Mouse (Mus musculus): ENCODE data around the gene Arid4a. TPM values are rescaled to one million over a fixed set of nuclear protein-coding genes. Genes with fewer than 3 reads are reported as not detected.
A peak's percentile ranks its signal among the peaks of the same experiment; 100 is the strongest.

Arid4a gene
- total RNA-seq, 1 experiment, result 10.9 TPM

DNA sequence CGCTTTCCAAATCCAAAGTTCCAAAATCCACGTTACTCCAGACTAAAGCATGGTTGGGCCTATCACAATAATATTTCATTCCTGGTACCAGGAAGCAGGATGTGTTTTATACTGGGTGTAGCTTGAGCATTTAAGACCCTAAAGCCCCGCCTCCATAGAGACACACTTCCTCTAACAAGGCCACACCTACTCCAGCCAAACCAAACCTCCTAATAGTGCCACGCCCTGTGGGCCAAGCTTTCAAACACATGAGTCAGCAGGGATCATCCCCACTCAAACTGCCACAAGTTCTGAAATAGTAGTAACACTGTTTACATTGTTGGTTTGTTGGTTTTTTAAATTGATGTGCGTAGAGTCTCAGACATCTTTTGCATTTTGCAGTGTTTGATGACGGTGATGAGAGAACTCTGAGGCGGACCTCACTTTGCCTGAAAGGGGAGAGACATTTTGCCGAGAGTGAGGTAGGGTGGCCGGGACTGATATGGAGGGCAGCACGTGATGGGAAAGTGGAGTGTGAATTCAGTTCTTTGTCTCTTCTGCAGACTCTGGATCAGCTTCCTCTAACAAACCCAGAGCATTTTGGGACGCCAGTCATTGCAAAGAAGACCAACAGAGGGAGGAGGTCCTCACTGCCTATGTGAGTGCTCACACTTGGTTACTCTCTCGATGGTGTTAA, 21.1 kb downstream of the Arid4a start:
- Histone ChIP-seq H3K4me3 (ENCODE audit: insufficient read depth in 1 of 2, low read depth in 1 of 2, low read length in 2 of 2, poor library complexity in 1 of 2, severe bottlenecking in 1 of 2) (peak overlapping the region; percentile 40 to 43; a peak in 3 of 4 replicates), H3K4me1 (ENCODE audit: control insufficient read depth in 2 of 2, insufficient read depth in 2 of 2, low read length in 2 of 2, poor library complexity in 1 of 2) (peaks cover 0 to 9% of the 10 kb centered on the region in 2 experiments; a peak in 1 of 4 replicates), H3K27ac (ENCODE audit: insufficient read depth, low read depth, low read length, poor library complexity, severe bottlenecking) (peak overlapping the region; percentile 29; the same call in 1 of the 2 replicates), H3K36me3 (ENCODE audit: control insufficient read depth, insufficient read depth, low read length, poor library complexity, severe bottlenecking) (peaks cover 12% of the 10 kb centered on the region), H3K9ac (ENCODE audit: insufficient read depth, low read depth, low read length, poor library complexity, severe bottlenecking) (peak overlapping the region; percentile 40; the same call in 1 of the 2 replicates), H3K9me3 (ENCODE audit: control insufficient read depth, insufficient read depth, low read depth, low read length) (no peaks in the 10 kb centered on the region)
- in situ Hi-C loops (cut with MboI; ENCODE audit: low sequenced_read_pairs in 2 of 2, unreplicated experiment in 2 of 2), result no loop called here
- no peak for DNase-seq (ENCODE audit: low read depth, low spot score)
- TF ChIP-seq MAFK (IDR thresholded peaks at IDR 0.05; ENCODE audit: insufficient read depth, low read depth, low read length) (peak; percentile 74), CHD2 (IDR thresholded peaks at IDR 0.05; ENCODE audit: low read depth, low read length) (no peak)

DNA sequence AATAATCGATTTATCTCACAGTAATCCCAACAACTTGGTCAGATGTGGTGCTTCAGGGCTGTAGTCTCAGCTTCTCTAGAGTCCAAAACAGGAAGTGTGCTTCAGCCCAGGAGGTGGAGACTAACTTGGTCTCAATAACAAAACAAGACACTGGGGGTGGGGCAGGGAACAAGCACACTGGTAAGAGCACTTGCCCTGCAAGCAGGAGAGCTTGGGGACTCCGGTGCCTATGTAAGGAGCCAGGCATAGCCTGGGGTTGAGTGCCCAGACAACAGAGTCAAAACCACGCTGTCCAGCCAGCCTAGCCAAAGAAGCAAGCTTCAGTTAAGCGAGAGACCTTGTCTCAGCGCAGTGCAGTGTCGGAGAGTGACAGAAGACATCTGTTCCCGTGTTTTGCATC, 24.7 kb downstream of the Arid4a start:
- Histone ChIP-seq H3K9me3 (ENCODE audit: control insufficient read depth, insufficient read depth, low read depth, low read length) (no peaks in the 10 kb centered on the region), H3K36me3 (ENCODE audit: control insufficient read depth, insufficient read depth, low read length, poor library complexity, severe bottlenecking) (peaks cover 17% of the 10 kb centered on the region), H3K4me3 (ENCODE audit: insufficient read depth in 1 of 2, low read depth in 1 of 2, low read length in 2 of 2, poor library complexity in 1 of 2, severe bottlenecking in 1 of 2) (no peak overlapping the region), H3K27ac (ENCODE audit: insufficient read depth, low read depth, low read length, poor library complexity, severe bottlenecking) (no peak overlapping the region), H3K9ac (ENCODE audit: insufficient read depth, low read depth, low read length, poor library complexity, severe bottlenecking) (no peak overlapping the region), H3K4me1 (ENCODE audit: control insufficient read depth in 2 of 2, insufficient read depth in 2 of 2, low read length in 2 of 2, poor library complexity in 1 of 2) (peaks cover 0 to 9% of the 10 kb centered on the region in 2 experiments; a peak in 1 of 4 replicates)
- TF ChIP-seq ZC3H11A (IDR thresholded peaks at IDR 0.05; ENCODE audit: borderline replicate concordance, low read depth, low read length) (no peak), HCFC1 (IDR thresholded peaks at IDR 0.05; ENCODE audit: borderline replicate concordance, insufficient read depth, low read length) (no peak), CHD2 (IDR thresholded peaks at IDR 0.05; ENCODE audit: low read depth, low read length) (no peak), MAFK (IDR thresholded peaks at IDR 0.05; ENCODE audit: insufficient read depth, low read depth, low read length) (no peak), ZNF384 (IDR thresholded peaks at IDR 0.05; ENCODE audit: low read depth, low read length) (no peak)
- no peak for DNase-seq (ENCODE audit: low read depth, low spot score)
- in situ Hi-C loops (cut with MboI; ENCODE audit: low sequenced_read_pairs in 2 of 2, unreplicated experiment in 2 of 2), result no loop called here

DNA sequence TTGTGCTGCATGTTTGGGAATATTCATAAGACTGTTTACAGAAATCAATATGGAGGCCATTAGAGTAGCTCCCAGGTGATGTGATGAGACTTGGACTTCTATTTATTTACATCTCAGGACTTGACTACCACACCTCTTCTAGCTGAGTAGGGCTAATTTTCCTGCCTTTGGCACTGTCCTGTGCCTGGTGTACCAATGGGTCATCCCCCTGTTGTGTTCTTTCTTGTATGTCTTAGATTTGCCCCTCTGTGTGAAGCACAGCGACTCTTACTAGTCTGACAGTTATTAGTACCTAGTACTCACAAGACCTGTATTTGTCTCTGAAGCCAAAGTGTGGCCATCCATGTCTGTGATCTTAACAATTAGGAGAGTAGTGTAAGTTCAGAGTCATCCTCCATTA, 26.7 kb downstream of the Arid4a start:
- Histone ChIP-seq H3K4me1 (ENCODE audit: control insufficient read depth in 2 of 2, insufficient read depth in 2 of 2, low read length in 2 of 2, poor library complexity in 1 of 2) (peaks cover 0 to 4% of the 10 kb centered on the region in 2 experiments; a peak in 1 of 4 replicates), H3K9ac (ENCODE audit: insufficient read depth, low read depth, low read length, poor library complexity, severe bottlenecking) (no peak overlapping the region), H3K27ac (ENCODE audit: insufficient read depth, low read depth, low read length, poor library complexity, severe bottlenecking) (no peak overlapping the region), H3K36me3 (ENCODE audit: control insufficient read depth, insufficient read depth, low read length, poor library complexity, severe bottlenecking) (peaks cover 22% of the 10 kb centered on the region), H3K9me3 (ENCODE audit: control insufficient read depth, insufficient read depth, low read depth, low read length) (no peaks in the 10 kb centered on the region), H3K4me3 (ENCODE audit: insufficient read depth in 1 of 2, low read depth in 1 of 2, low read length in 2 of 2, poor library complexity in 1 of 2, severe bottlenecking in 1 of 2) (no peak overlapping the region)
- in situ Hi-C loops (cut with MboI; ENCODE audit: low sequenced_read_pairs in 2 of 2, unreplicated experiment in 2 of 2), result no loop called here
- DNase-seq (ENCODE audit: low read depth, low spot score), result no peak
- no peak for TF ChIP-seq HCFC1 (IDR thresholded peaks at IDR 0.05; ENCODE audit: borderline replicate concordance, insufficient read depth, low read length)
- no peak for TF ChIP-seq MAFK (IDR thresholded peaks at IDR 0.05; ENCODE audit: insufficient read depth, low read depth, low read length)
- TF ChIP-seq ZC3H11A (IDR thresholded peaks at IDR 0.05; ENCODE audit: borderline replicate concordance, low read depth, low read length), result no peak
- no peak for TF ChIP-seq ZNF384 (IDR thresholded peaks at IDR 0.05; ENCODE audit: low read depth, low read length)
- TF ChIP-seq CHD2 (IDR thresholded peaks at IDR 0.05; ENCODE audit: low read depth, low read length), result no peak

DNA sequence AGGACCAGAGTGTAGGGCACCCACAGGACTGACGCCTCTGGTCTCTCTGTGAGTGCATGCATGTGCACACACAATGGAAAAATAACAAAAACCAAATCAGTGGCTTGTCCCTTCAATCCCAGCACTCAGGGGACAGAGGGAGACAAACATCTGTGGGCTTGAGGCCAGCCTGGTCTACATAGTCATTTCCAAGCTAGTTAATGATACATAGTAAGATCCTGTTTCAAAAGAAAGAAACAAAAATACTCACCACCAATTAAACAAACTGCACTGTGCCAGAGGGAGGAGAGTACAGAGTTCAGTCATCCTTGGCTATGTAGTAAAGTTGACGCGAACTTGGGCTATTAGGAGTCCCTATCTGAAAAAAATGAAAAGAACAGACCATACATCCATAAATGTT, 27.8 kb downstream of the Arid4a start:
- H3K36me3 ChIP-seq (ENCODE audit: control insufficient read depth, insufficient read depth, low read length, poor library complexity, severe bottlenecking), result peaks cover 19% of the 10 kb centered on the region
- no peak for DNase-seq (ENCODE audit: low read depth, low spot score)
- H3K27ac ChIP-seq (ENCODE audit: insufficient read depth, low read depth, low read length, poor library complexity, severe bottlenecking), result no peak overlapping the region
- H3K4me1 ChIP-seq (ENCODE audit: control insufficient read depth in 2 of 2, insufficient read depth in 2 of 2, low read length in 2 of 2, poor library complexity in 1 of 2), result peaks cover 0 to 7% of the 10 kb centered on the region in 2 experiments; a peak in 2 of 4 replicates
- TF ChIP-seq ZC3H11A (IDR thresholded peaks at IDR 0.05; ENCODE audit: borderline replicate concordance, low read depth, low read length) (no peak), ZNF384 (IDR thresholded peaks at IDR 0.05; ENCODE audit: low read depth, low read length) (no peak), MAFK (IDR thresholded peaks at IDR 0.05; ENCODE audit: insufficient read depth, low read depth, low read length) (no peak), CHD2 (IDR thresholded peaks at IDR 0.05; ENCODE audit: low read depth, low read length) (no peak), HCFC1 (IDR thresholded peaks at IDR 0.05; ENCODE audit: borderline replicate concordance, insufficient read depth, low read length) (no peak)
- no peaks in the 10 kb centered on the region for H3K9me3 ChIP-seq (ENCODE audit: control insufficient read depth, insufficient read depth, low read depth, low read length)
- in situ Hi-C loops (cut with MboI; ENCODE audit: low sequenced_read_pairs in 2 of 2, unreplicated experiment in 2 of 2), result no loop called here
- no peak overlapping the region for H3K9ac ChIP-seq (ENCODE audit: insufficient read depth, low read depth, low read length, poor library complexity, severe bottlenecking)
- H3K4me3 ChIP-seq (ENCODE audit: insufficient read depth in 1 of 2, low read depth in 1 of 2, low read length in 2 of 2, poor library complexity in 1 of 2, severe bottlenecking in 1 of 2), result no peak overlapping the region

Measured in ES-E14 (cell line).